Mouse (Mus musculus) MN1 (cell line): ENCODE data around the gene Brinp1.
"Not testable (repeated sequence)": the region's sequence is repeated elsewhere in the genome, so short reads cannot be mapped to it uniquely, and the experiment has no call there.

Source experiments
- DNase-seq: peaks from one replicate; pipeline ENCODE4 v3.0.0-alpha.2; 2016; ENCODE audit warnings: low spot score

Gene Brinp1

GRCm38 (mm10) chr4:68813997-68814396 lies 140.2 kb downstream of the Brinp1 start:
- DNase-seq = not testable (repeated sequence)

GRCm38 (mm10) chr4:68806502-68806901 lies 147.7 kb downstream of the Brinp1 start:
- no peak for DNase-seq

- DNase-seq = no peak
Measured at GRCm38 (mm10) chr4:68801923-68802855, 152.0 kb downstream of the Brinp1 start.

- DNase-seq = no peak
Measured at GRCm38 (mm10) chr4:68790003-68790402, 164.2 kb downstream of the Brinp1 start.

GRCm38 (mm10) chr4:68788477-68788999 lies 165.7 kb downstream of the Brinp1 start:
- DNase-seq = no peak

- DNase-seq = no peak
Measured at GRCm38 (mm10) chr4:68787642-68788041, 166.6 kb downstream of the Brinp1 start.

- no peak for DNase-seq
Measured at GRCm38 (mm10) chr4:68768256-68768655, 185.9 kb downstream of the Brinp1 start.

GRCm38 (mm10) chr4:68767393-68767792 lies 186.8 kb downstream of the Brinp1 start:
- no peak for DNase-seq

GRCm38 (mm10) chr4:68765772-68766573 lies 188.2 kb downstream of the Brinp1 start:
- no peak for DNase-seq

GRCm38 (mm10) chr4:68764937-68765336 lies 189.3 kb downstream of the Brinp1 start:
- DNase-seq = no peak

GRCm38 (mm10) chr4:68720983-68721382 lies 233.2 kb downstream of the Brinp1 start:
- no peak for DNase-seq
